Mouse (Mus musculus): ENCODE measurements around the gene Wipi1.

The Wipi1 gene

DNA sequence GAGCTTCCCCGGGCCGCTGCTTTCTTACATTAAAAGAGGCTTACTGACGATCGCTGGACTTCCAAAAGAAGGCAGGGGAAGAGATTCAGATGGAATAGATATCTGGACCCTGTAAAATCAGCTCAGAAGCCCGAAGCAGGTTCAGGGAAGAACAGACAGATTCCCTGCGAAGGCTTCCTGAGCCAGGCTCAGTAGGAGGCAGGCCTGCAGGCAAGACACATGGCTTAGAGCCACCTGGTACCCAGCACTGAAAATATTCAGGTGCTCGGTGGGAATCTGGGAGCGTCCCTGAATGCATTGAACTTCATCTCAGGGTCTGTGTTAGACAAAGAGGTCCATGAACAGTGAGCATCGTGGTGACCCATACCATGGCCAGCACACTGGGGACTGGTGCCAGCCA lies 31.8 kb downstream of the Wipi1 start:
- no peak for DNase-seq (ENCODE audit: low read depth)

DNA sequence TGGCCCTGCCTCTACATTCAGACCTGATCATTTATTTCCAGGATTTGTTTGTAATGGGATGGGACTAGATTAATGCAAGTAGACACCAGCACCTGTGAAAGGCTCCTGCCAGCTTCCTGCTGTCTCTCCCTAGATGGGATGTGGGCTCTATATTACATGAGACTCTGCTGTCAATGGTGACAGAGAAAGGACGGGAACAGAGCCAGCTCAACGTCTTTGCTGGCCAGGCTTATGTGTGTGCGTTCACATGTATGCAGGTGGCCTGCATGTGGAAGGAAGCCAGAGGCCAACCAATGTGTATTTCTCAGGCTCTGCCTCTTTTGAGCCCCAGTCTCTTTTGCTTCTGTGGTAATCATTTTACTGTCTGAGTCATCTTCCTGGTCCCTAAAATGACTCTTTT lies 33.2 kb downstream of the Wipi1 start:
- DNase-seq (ENCODE audit: low read depth): no peak

DNA sequence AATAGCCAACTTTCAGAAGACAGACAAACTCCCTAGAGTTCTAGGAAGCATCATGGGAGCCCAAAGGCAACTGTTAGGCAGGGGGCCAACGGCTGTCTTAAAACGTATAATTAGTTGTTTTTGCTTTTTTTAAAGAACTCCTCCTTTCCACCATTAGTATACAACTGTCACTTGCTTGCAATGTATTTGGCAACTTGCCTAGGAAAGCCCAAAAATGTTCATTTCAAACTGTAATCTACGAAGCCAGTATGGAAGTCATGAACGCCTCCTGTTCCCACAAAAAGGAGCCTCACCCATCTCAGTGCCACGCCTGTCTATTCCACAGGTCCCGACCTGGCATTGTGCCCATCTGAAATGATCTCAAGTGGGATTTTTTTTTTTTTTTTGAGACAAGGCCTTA lies 35.9 kb downstream of the Wipi1 start:
- no peak for DNase-seq (ENCODE audit: low read depth)

DNA sequence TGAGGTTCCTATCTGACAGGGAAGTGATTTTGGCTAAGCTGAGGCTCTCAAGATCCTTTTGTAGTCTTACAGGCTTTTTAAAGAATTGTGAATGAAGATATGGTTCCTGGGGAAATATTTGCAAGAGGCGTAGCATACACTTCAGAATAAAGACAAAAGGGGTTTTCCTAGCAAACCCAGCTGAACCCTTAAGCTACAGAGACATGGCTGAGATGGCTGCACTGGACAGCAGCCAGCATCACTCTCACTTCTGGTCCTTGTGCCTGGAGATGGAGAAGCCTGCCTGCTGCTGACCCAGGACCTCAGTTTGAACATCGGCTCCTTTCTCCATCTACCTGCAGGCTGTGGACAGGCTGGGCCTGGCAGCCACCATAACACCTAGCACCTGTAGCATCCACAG lies 37.2 kb downstream of the Wipi1 start:
- no peak for DNase-seq (ENCODE audit: low read depth)

DNA sequence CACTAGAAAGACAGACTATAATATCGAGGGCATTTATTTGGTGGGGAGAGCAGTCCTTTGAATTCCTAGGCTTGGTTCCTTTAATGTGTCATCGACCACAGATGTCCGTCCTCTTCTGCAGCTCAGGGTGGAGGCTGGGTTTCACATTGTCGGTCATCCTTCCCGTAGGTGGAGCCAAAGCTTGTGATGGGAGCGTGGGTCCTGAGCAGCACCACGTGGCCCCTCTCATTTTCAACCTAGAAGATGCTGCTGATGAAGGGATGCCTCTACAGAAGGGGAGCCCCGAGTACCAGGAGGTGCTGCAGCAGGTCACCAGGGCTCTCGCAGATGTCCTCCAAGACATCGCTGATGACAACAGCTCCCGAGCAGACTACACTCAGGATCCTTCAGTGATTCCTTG lies 39.7 kb downstream of the Wipi1 start:
- DNase-seq (ENCODE audit: low read depth): no peak

DNA sequence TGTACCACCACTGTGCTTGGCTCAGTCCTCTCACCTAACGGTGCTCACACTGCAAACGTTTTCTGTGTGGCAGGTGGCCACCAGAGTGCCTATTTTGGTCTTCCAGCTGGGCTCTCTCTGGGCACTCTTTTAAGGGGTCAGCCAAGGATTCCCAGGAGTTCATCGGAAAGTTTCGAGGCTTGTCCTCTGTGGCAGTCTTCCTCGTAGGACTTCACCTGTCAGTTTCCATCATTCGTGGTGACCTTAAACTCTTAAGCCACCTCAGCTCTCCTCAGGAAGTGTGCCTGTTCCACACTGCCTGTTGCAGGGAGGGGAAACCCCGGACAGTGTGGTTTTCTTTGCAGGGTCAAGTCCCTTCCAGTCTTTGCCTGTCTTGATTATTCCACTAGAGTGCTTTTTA lies 42.0 kb downstream of the Wipi1 start:
- no peak for DNase-seq (ENCODE audit: low read depth)

DNA sequence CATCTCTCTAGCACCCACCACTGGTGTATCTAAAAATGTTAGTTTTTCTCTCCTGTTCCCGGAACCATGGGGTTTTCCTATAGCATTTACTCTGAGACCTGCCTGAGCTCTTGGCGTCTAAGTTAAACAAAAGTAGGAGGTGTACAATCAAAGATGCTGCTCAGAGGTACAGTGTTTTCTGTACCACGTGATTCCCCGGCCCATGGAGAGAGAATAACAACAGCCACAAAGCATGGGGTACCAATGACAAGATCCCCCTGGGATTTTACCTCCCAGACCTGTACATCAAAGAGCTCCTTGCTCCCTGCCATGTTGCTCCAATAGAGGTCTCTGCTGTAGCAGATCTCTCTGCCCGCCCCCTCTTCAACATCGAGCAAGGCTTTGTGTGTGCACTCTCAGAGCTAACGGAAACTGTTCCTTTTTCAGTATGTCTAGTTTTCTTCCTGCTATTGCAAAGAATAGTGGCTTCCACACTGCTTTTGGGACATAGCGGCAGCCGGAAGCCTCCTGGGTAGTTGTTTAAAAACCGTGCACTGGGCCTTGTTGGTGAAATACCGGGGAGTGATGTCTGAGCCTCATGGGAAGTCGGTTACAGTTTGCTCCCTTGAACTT lies 42.7 kb downstream of the Wipi1 start:
- no peak for DNase-seq (ENCODE audit: low read depth)

DNA sequence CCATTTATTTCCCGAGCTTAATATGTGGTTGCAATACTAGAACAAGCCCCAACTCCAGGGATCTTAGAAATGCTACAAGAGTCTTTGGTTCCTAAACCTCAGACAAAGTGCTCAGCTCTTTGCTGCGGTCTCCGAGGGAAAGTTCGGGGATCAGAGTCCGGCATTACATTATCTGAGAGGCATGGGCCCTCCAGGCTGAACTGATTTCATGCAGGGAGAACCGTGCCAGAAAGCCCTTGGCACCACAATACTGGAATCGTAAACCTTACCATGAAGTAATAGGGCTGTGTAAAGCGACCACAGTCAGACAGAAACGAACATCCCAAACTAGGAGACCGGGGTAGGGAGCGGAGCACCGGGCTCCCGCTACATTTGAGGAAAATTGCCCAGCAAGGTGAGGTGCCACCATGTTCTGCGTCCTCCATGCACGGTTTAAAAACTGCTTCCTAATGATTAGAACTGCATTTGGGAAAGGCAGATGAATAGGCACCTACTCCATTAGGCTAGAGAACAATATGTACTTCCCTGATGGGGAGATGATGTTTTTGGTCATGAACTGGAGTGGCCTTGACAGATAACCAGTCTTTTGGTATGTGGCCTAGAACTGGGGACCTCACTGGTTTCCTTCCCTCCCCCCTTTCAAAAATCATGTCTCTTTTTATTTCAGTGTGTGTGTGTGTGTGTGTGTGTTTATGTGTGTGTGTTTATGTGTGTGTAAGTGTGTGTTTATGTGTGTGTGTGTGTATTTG lies 47.1 kb downstream of the Wipi1 start:
- no peak for DNase-seq (ENCODE audit: low read depth)

DNA sequence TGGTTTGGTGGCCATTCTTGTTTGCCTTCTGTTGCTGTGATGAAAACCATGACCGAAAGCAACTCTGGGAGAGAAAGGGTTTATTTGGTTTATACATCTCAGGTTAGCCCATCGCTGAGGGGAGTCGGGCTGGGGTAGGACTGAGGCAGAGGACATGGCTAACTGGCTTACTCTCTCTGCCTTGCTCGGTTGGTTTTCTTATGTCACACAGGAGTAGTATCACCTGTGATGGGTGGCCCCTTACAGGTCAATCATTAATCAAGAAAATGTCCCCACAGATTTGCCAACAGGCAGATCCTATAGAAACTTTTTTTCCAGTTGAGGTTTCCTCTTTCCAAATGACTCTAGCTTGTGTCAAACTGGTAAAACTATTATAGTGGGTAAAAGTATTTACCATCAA lies 48.1 kb downstream of the Wipi1 start:
- DNase-seq (ENCODE audit: low read depth): no peak

DNA sequence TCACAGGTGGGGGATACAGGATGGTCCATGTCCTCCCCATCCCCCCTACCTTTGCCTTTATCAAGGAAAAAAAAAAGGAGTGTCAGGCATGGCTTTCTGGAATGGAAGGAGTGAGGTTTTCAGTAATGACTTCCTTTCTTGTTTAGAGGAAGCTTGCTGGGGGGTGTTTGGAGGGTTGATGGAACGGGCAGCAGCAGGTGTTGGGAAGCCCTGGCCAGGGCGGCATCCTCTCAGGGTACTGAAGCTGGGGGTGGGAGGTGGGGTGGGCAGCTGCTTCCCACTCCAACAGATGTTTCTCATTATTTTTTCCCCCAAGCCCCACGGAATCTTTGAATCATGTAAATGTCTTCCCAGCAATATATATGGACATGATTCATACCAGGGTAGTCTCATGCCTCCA lies 50.3 kb downstream of the Wipi1 start:
- DNase-seq (ENCODE audit: low read depth): no peak

DNA sequence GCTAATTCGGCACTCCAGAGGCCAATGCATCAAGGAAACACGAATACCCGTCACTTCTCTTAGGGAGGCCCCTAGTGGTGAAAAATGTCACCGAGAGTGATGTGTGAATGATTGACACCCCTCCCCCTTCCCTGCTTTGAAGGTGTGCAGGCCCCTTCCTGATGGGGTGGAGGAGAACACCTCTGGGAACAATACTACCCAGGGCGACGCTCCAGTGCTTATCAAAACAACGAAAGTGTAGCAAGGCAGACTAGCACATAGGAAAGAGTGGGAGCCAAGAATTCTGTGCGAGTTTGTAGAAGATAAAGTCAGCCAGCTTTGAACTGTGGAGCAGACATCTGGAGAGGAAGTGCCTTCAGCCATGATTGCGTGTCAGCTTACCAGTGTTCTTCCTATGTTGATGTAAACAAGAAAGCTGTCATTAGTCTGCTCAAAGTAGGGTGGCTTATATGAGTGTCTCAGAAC lies 50.9 kb downstream of the Wipi1 start:
- peak; percentile 70 for DNase-seq (ENCODE audit: low read depth)

DNA sequence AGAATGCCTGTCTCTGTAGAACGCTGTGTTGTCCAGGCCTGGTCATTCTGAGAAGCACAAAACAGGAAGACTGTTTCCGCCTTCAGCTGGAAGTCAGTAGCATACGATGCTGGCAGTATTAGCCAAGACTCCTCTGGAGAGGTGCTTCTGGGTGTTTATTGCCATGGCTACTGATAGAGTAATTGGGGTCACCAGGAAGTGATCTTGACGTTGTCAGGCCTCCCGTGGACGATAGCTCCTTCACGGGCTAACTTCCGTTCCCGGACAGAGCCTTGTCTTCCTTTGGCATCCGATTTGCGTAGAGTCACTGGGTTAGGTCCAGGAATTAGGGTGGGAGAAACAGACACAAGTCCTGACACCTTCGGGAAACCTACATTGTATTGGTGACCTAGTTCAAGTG lies 52.5 kb downstream of the Wipi1 start:
- no peak for DNase-seq (ENCODE audit: low read depth)

DNA sequence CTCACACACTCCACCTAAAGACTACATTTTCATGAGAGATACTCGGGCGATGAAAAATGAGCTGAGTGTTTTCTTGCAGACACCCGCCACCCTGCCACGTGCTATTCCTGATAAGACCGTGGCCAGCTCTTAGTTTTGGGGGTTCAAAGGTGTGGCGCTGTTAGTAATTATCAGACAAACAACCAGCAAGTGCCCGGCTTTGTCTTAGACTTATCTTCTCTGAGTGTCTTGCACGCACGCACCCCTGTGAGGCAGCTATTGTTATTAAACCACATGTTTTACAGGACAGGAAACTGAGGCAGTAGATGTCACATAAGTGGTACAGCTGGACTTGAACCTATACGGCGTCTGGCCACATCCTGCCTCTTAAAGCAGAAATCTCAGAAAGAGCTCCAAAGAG lies 54.3 kb downstream of the Wipi1 start:
- DNase-seq (ENCODE audit: low read depth): no peak

DNA sequence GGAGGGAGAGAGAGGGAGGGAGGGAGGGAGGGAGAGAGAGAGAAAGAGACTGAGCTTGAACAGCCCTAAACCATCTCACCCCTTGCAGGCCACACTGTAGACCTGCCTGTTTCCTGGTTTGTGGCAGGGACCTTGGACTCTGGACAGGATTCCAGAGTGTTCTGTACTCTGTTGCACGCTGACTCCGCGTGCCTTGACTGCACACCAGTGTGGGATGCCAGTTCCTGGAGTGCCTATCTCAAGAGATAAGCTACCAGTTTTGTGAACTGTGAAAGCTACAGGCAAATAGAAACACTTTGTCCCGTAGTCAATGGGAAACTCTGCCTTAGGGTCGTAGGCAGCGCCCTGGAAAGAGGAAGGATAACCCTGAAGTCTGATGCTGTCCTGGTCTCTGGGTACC lies 55.6 kb downstream of the Wipi1 start:
- DNase-seq (ENCODE audit: low read depth): no peak

DNA sequence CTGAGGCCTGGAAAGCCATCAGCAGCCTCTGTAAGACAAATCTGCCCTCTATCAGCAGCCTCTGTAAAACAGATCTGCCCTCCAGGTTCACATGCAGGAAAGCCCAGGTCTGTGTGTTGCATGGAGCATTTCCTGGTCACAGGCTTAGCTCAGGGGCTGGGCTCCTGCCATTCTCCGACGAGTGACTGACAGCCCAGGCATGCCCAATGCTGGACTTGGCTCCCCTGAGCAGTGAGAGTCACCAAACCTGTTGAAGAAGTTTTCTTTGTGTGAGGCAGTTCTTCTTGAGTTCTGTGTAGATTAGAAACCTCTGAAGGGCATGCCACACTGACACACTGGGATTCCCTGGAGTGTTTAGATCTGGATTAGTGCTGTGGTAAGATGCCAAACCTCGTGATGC lies 57.3 kb downstream of the Wipi1 start:
- no peak for DNase-seq (ENCODE audit: low read depth)

DNA sequence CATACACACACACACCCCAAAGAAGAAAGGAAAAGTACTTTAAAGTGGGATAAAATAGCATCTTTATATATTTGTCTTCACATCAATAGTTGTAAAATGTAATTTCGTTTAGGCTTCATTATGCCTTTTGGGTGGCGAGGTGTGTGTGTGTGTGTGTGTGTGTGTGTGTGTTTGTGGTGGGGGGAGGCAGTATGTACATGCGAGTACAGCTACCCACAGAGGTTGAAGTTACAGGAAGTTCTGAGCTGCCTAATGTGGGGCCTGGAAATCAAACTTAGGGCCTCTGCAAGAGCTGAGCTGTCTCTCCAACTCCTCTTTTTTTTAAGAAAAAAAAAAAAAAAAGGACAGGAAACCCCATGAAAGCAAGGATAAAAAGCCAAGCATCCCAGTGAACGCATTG lies 57.8 kb downstream of the Wipi1 start:
- DNase-seq (ENCODE audit: low read depth): no peak

DNA sequence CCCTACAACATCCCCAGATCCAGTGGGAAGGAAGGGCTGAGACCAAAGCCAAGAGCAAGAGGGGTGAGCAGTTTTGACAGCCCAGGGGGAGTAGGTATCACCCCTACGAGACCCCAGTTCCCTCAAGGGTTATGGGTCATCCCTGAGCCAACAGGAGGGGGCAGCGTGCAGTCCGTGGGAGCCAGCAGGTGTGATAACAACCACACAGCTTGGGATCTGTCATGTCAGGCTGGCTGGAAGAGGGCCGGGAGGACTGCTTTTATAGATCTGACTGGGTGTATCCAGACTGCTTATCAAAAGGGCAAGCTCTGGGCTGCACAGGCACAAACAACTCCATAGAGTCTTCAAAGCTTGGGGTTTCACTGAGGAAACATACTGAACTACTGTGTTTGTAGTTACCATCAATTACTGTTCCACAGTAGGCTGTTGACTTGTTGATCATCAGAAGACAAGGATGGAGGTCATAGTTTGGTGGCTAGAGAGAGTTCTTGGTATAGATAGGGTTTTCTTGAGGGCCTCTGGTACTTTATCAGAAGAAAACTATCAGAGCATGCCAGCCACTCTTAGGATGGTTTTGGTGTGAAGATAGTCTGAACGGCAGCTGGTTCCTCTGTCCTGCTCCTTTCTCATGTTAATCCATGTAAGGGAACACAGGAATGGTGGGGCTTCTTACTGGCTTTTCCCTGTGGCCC lies 62.0 kb downstream of the Wipi1 start:
- no peak for DNase-seq (ENCODE audit: low read depth)

DNA sequence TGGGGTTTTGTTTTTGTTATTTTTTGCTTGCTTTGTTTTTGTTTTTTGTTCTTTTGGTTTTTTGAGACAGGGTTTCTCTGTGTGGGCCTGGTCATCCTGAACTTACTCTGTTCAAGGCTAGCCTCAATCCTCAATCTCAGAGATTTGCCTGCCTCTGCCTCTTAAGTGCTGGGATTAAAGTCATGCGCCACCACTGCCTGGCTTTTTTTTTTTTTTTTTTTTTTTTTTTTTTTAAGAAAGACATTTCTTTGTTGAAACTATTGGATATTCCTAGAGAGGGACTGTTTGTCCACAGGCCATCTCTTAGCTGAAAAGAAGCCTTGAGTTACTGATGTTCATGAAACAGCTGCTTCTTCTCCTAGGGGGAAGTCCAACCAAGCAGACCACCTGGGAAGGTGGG lies 64.1 kb downstream of the Wipi1 start:
- DNase-seq (ENCODE audit: low read depth): no peak

DNA sequence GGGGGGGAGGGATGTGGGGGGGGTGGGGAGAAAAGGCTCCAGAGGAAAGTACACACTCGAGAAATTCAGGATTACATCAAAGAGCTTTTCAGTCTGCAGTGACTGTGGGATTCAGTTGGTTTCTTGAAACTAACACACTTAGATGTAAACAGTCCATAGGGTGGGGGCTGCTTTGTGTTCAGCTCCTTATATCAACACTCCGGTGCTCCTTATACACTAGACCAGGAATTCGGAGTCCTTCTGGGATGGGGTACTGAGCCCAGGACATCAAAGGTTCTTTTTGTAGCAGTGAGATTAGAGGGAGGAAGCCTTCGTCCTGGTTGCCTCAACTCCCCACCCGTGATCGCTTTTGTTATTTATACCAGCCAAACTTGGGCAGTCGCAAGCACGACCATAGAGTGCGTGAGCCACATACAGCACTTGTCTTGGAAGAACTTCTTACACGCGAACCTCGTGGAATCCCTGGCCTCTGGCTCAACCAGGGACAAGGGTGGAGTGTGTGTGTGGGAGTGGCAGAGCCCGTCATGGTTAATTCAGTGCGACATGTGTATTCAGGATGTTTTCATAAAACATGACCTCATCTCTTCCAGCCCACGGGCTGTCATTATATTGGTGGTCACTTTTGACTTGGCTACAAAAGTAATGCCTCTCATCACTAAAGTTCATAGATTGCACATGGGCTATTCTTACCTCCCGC lies 65.3 kb downstream of the Wipi1 start:
- no peak for DNase-seq (ENCODE audit: low read depth)

DNA sequence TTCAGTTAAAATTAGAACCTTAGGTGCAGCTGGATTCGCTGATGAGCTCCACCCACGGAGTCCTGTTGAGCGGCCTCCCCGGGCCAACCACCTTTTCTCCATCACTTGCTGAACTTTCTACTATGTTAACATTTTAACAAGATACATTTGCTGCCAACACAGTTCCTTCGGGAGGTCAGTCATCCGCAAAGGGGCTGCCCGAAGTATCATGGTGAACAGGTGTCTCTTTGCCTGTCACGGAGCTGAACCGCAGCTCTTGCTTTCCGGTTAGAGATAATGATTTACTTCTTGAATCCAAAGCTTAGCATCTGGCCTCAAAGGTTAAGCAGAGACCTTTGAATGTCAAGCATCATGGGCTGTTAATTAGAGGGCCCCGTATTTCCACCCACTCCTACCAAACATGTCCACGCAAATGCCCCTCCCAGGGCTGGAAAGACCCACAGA lies 66.0 kb downstream of the Wipi1 start:
- no peak for DNase-seq (ENCODE audit: low read depth)

DNA sequence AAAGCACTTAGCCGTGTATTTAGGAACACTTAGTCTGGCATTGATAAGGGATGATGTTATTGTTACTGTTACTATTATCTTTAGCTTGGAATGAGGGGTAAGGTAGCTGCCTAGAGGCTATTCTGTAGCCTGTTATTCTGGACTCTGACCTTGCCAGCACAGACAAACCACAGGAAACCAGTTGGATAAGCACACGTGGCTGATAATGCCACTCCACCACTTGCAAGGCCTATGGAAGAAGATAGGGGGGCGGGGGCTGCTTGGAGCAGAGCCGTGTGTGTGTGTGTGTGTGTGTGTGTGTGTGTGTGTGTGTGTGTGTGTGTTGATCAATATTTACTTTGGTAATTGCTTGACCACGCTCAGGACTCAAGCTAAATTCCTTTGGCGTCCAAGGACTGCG lies 66.5 kb downstream of the Wipi1 start:
- DNase-seq (ENCODE audit: low read depth): no peak

DNA sequence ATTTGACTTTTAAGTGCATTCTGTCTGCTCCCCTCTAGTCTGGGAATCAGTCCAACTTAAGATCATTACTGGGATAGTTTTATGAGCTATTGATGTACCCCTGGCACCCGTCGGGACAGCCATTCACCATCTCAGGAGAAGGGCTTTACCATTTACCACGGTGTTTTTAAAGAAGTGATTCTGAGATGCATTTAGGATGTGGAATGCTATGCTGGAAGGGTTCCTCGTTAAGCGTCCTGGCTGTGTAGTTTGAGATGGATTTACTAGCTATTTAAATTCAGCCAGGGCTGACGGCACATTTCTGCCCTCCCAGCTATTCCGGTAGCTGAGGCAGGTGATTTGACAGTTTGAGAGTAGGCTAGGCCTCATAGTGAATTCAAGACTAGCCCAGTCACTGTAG lies 67.3 kb downstream of the Wipi1 start:
- DNase-seq (ENCODE audit: low read depth): no peak

DNA sequence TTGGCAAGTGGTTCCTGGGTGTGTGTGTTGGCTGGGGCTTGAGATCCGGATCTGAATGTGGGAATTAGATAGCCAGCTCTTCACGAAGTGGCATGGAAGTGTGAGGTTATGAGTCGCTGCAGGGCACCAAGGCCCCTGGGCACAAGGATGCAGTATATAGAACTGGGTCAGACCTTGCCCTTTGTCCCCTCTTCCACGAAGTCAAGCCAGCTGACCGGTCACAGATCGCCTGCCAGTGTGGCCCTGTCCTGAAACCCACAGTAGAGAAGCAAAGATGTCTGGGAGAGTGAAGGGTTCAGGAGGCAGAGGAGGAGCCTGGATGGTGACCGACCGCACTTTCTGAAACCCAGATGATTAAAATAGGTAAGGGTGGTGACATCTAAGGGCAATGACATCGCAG lies 68.3 kb downstream of the Wipi1 start:
- DNase-seq (ENCODE audit: low read depth): no peak
